ENCODE assay signal across 8 mouse cellular contexts in genomic region chr1:167242191-167242681, GRCm38 (mm10). TPM values are rescaled to one million over a fixed set of nuclear protein-coding genes. Genes with fewer than 3 reads are reported as not detected.
DNase-seq lines count a peak whose midpoint lies in the region; ATAC-seq and TF ChIP-seq lines count a peak whose summit lies in the region.

No protein-coding gene starts in this region.

- TF ChIP-seq CTCF in lung, adult 2 months (IDR thresholded peaks at IDR 0.05; ENCODE audit: insufficient read depth, low read length): no peak

- 39% methylated on average over 7 of the region's 7 CpGs for WGBS in midbrain, embryonic 15.5 days
- WGBS in lung, adult 2 months: 50% methylated on average over 7 of the region's 7 CpGs
- 38% methylated on average over 7 of the region's 7 CpGs for WGBS in kidney, embryonic 15.5 days

- no peak overlapping the region for H3K9ac ChIP-seq in midbrain, embryonic 15.5 days
- H3K9ac ChIP-seq in kidney, embryonic 15.5 days: no peak overlapping the region

- no peak overlapping the region for H3K27ac ChIP-seq in midbrain, embryonic 15.5 days
- H3K27ac ChIP-seq in kidney, embryonic 15.5 days: no peak overlapping the region

- peak; percentile 84 for DNase-seq in A20 (ENCODE audit: low read depth, low spot score)
- peak; percentile 63 for DNase-seq in CD4-positive, CD25-positive, alpha-beta regulatory T cell, adult 2 months (ENCODE audit: low read depth, low spot score)
- DNase-seq in fibroblast of lung, adult 2 months (ENCODE audit: low read depth): peak; percentile 73
- DNase-seq in lung, adult 2 months: no peak
- no peak for DNase-seq in layer of hippocampus, adult 8-10 months (ENCODE audit: low spot score in 2 of 2)

- H3K27me3 ChIP-seq in midbrain, embryonic 15.5 days (replicated peaks): no peaks in the 10 kb centered on the region
- H3K27me3 ChIP-seq in kidney, embryonic 15.5 days: no peaks in the 10 kb centered on the region

- H3K4me2 ChIP-seq in midbrain, embryonic 15.5 days: no peak overlapping the region
- no peak overlapping the region for H3K4me2 ChIP-seq in kidney, embryonic 15.5 days

- H3K4me3 ChIP-seq in midbrain, embryonic 15.5 days: no peak overlapping the region
- no peak overlapping the region for H3K4me3 ChIP-seq in lung, adult 2 months (replicated peaks; ENCODE audit: extremely low read depth, low read depth, low read length)
- no peak overlapping the region for H3K4me3 ChIP-seq in kidney, embryonic 15.5 days (replicated peaks)

- peak; percentile 28; the same call in 1 of the 2 replicates for ATAC-seq in midbrain, embryonic 15.5 days (replicated peaks)
- no peak for ATAC-seq in kidney, embryonic 15.5 days (replicated peaks; ENCODE audit: low FRiP score)
- ATAC-seq in erythroblast, adult 5-6 weeks (replicated peaks; ENCODE audit: low FRiP score, poor library complexity, severe bottlenecking): no peak

- no peak for TF ChIP-seq POLR2A in lung, adult 2 months (IDR thresholded peaks at IDR 0.05; ENCODE audit: borderline replicate concordance, extremely low read depth, low read depth, low read length)

- no peaks in the 10 kb centered on the region for H3K36me3 ChIP-seq in midbrain, embryonic 15.5 days (replicated peaks)
- no peaks in the 10 kb centered on the region for H3K36me3 ChIP-seq in kidney, embryonic 15.5 days

- H3K9me3 ChIP-seq in midbrain, embryonic 15.5 days: no peaks in the 10 kb centered on the region
- no peaks in the 10 kb centered on the region for H3K9me3 ChIP-seq in kidney, embryonic 15.5 days (replicated peaks)

- peaks cover 23% of the 10 kb centered on the region for H3K4me1 ChIP-seq in midbrain, embryonic 15.5 days
- peaks cover 9% of the 10 kb centered on the region for H3K4me1 ChIP-seq in lung, adult 2 months (ENCODE audit: control insufficient read depth, insufficient read depth, low read length)
- peaks cover 74% of the 10 kb centered on the region for H3K4me1 ChIP-seq in kidney, embryonic 15.5 days

RNA-seq across cellular contexts. Expression of gene Uck2, which starts 42.9 kb away (rescaled TPM):
- polyA plus RNA-seq in midbrain, embryonic 15.5 days (2015; fragmentation: Nextera tagmentation; extraction: Ambion mirVana): 50.1 and 50.9 TPM in 2 replicates
- polyA plus RNA-seq in lung, adult 2 months (2012; rRNA removed): 12.6 and 17.4 TPM in 2 replicates
- 10 to 100 TPM; 34.8 to 37.7 (median 36.7) TPM for total RNA-seq in layer of hippocampus, adult 8-10 months (2022)
- 82.7 and 87.5 TPM in 2 replicates for polyA plus RNA-seq in kidney, embryonic 15.5 days (2015; fragmentation: Nextera tagmentation; extraction: Ambion mirVana)
- total RNA-seq in erythroblast, adult 5-6 weeks (2015; ENCODE audit: low replicate concordance): 74.2 and 79.4 TPM in 2 replicates
- 9.5 and 26.7 TPM in 2 replicates for total RNA-seq in erythroblast, adult 5-6 weeks (2017; ENCODE audit: low replicate concordance)

Comparison
In these comparisons a context has a peak if more than half of its experiments do, and no peak if none do; other contexts are left out.
1. DNase-seq: peak in A20 (single experiment), CD4-positive, CD25-positive, alpha-beta regulatory T cell, adult 2 months (single experiment) and fibroblast of lung, adult 2 months (single experiment); none in lung, adult 2 months (single experiment) and layer of hippocampus, adult 8-10 months (0 of 2).